ENCODE assay signal across 7 mouse cellular contexts in the genomic region with DNA sequence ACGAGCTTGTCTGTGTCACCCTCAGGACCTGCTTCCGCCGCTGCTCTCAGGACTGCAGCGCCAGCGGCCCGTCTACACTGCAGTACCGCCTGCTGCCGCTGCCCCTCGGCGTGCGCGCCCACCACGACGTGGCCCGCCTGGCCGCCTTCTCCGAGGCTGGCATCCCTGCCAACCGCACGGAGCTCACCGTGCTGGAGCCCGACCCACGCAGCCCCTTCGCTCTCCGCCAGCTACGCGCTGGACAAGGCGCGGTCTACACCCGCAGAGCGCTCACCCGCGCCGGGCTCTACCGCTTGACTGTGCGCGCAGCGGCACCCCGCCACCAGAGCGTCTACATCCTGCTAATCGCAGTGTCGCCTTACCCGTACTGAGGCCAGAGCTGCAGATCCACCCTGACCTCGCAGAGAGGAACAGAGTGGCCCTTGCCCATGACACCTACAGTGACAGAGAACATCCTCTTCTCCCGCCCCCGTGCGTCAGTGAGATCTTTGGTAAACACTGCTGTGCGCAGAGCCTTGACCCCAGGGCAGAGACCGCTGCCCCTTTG. TPM values are rescaled to one million over a fixed set of nuclear protein-coding genes. Genes with fewer than 3 reads are reported as not detected.
DNase-seq lines count a peak whose midpoint lies in the region; ATAC-seq and TF ChIP-seq lines count a peak whose summit lies in the region.

No protein-coding gene starts in this region.

- H3K27me3 ChIP-seq in hindbrain, embryonic 15.5 days, result peaks cover 60% of the 10 kb centered on the region
- H3K27me3 ChIP-seq in midbrain, postnatal 0 days (ENCODE audit: insufficient read depth, low read length), result peaks cover 16% of the 10 kb centered on the region
- H3K27me3 ChIP-seq in thymus, adult 2 months (ENCODE audit: control insufficient read depth, insufficient read depth, low read length), result no peaks in the 10 kb centered on the region

- TF ChIP-seq CTCF in midbrain, postnatal 0 days (IDR thresholded peaks at IDR 0.05), result peak; percentile 74
- peak; percentile 98 for TF ChIP-seq CTCF in thymus, adult 2 months (IDR thresholded peaks at IDR 0.05; ENCODE audit: borderline replicate concordance, control insufficient read depth, extremely low read depth, insufficient read depth, low read length, poor library complexity)

- TF ChIP-seq POLR2A in thymus, adult 2 months (IDR thresholded peaks at IDR 0.05; ENCODE audit: control insufficient read depth, extremely low read depth, insufficient read depth, low read length, poor library complexity), result no peak

- no peak overlapping the region for H3K27ac ChIP-seq in hindbrain, embryonic 15.5 days (replicated peaks)
- H3K27ac ChIP-seq in midbrain, postnatal 0 days (ENCODE audit: low read depth, low read length), result no peak overlapping the region
- no peak overlapping the region for H3K27ac ChIP-seq in thymus, adult 2 months (ENCODE audit: control insufficient read depth, insufficient read depth, low read length)

- peak overlapping the region; percentile 79 for H3K4me2 ChIP-seq in hindbrain, embryonic 15.5 days
- H3K4me2 ChIP-seq in midbrain, postnatal 0 days (ENCODE audit: low read depth, low read length, poor library complexity, severe bottlenecking), result peak overlapping the region; percentile 69

- H3K4me1 ChIP-seq in hindbrain, embryonic 15.5 days (replicated peaks), result peaks cover 8% of the 10 kb centered on the region
- H3K4me1 ChIP-seq in midbrain, postnatal 0 days (ENCODE audit: insufficient read depth, low read length), result no peaks in the 10 kb centered on the region
- peaks cover 26% of the 10 kb centered on the region for H3K4me1 ChIP-seq in thymus, adult 2 months (replicated peaks; ENCODE audit: control insufficient read depth, insufficient read depth, low read length)

- peak; percentile 62 for ATAC-seq in hindbrain, embryonic 15.5 days (ENCODE audit: low FRiP score, low read depth)
- peak; percentile 67 for ATAC-seq in midbrain, postnatal 0 days (ENCODE audit: low FRiP score)

- H3K4me3 ChIP-seq in hindbrain, embryonic 15.5 days, result peak overlapping the region; percentile 44
- peak overlapping the region; percentile 38 for H3K4me3 ChIP-seq in midbrain, postnatal 0 days (ENCODE audit: low read depth, low read length)
- peak overlapping the region; percentile 55 for H3K4me3 ChIP-seq in thymus, adult 2 months (ENCODE audit: control insufficient read depth, insufficient read depth, low read length)

- DNase-seq in right cerebral cortex, postnatal 14 days, result peak; percentile 61
- no peak for DNase-seq in right cerebral cortex, adult 18-20 months
- peak; percentile 81 for DNase-seq in embryo, embryonic 11 days
- DNase-seq in liver, result peak; percentile 61
- peak; percentile 66 for DNase-seq in midbrain, postnatal 0 days (ENCODE audit: low spot score)
- DNase-seq in thymus, adult 2 months, result peak; percentile 74

- H3K9ac ChIP-seq in hindbrain, embryonic 15.5 days, result peak overlapping the region; percentile 47
- peak overlapping the region; percentile 60 for H3K9ac ChIP-seq in midbrain, postnatal 0 days (replicated peaks; ENCODE audit: low read length, poor library complexity, severe bottlenecking)

- no peaks in the 10 kb centered on the region for H3K9me3 ChIP-seq in hindbrain, embryonic 15.5 days
- no peaks in the 10 kb centered on the region for H3K9me3 ChIP-seq in midbrain, postnatal 0 days (ENCODE audit: low read length)

- H3K36me3 ChIP-seq in hindbrain, embryonic 15.5 days, result no peaks in the 10 kb centered on the region
- H3K36me3 ChIP-seq in midbrain, postnatal 0 days (ENCODE audit: insufficient read depth, low read length), result no peaks in the 10 kb centered on the region
- no peaks in the 10 kb centered on the region for H3K36me3 ChIP-seq in thymus, adult 2 months (ENCODE audit: control insufficient read depth, insufficient read depth, low read length)

- under 1% methylated on average over 47 of the region's 48 CpGs for WGBS in hindbrain, embryonic 15.5 days
- 2% methylated on average over 47 of the region's 48 CpGs for WGBS in midbrain, postnatal 0 days
- WGBS in thymus, adult 2 months, result 5% methylated on average over 48 of the region's 48 CpGs

RNA-seq across cellular contexts. Expression of a gene that starts 9.9 kb away (rescaled TPM):
- polyA plus RNA-seq in hindbrain, embryonic 15.5 days (2015; fragmentation: Nextera tagmentation; extraction: Ambion mirVana), result 9.8 and 10.3 TPM in 2 replicates
- total RNA-seq in midbrain, postnatal 0 days (2014; rRNA removed), result 17.4 and 24.9 TPM in 2 replicates
- 26.4 and 30.3 TPM in 2 replicates for polyA plus RNA-seq in midbrain, postnatal 0 days (2015; fragmentation: Nextera tagmentation; extraction: Ambion mirVana)
- polyA plus RNA-seq in thymus, adult 2 months (2012; rRNA removed), result 36.3 and 46.6 TPM in 2 replicates
